Mouse (Mus musculus) ES-Bruce4 (cell line): ENCODE measurements around the gene Pheta2.

Experiments used
- CTCF ChIP-seq: IDR thresholded peaks from one replicate; pipeline ENCODE4 v1.8.1; 2011; ENCODE audit warnings: low read depth, low read length
- EP300 ChIP-seq: IDR thresholded peaks from 2 replicates; pipeline ENCODE4 v1.6.1; 2011; ENCODE audit warnings: low read depth, low read length; ENCODE audit not compliant: insufficient read depth
- POLR2A ChIP-seq: IDR thresholded peaks from one replicate; pipeline ENCODE4 v1.8.1; 2011; ENCODE audit warnings: low read length; ENCODE audit not compliant: insufficient read depth

GRCm38 (mm10) chr15:82385729-82386128, 47.0 kb downstream of the Pheta2 start:
- TF ChIP-seq POLR2A (no peak), EP300 (no peak), CTCF (no peak)
